Mouse (Mus musculus) layer of hippocampus, adult 8-10 months (tissue): ENCODE data around the gene Gga2. TPM values are rescaled to one million over a fixed set of nuclear protein-coding genes. Genes with fewer than 3 reads are reported as not detected.

Source experiments
- DNase-seq, 2 experiments: peaks; one replicate each; pipeline ENCODE4 v3.0.0; 2022; ENCODE audit warnings: low spot score in 2 of 2
- total RNA-seq, 4 experiments: library from RNA; stranded (reverse); gene quantifications; 2 replicates each; pipeline ENCODE4 v1.2.4; 2022

Gga2 gene
- total RNA-seq, 4 experiments from 2014 or later: 30.5 to 42.7 (median 33.3) TPM

- DNase-seq: no peak
Measured at GRCm38 (mm10) chr7:121938124-121938891, 82.7 kb downstream of the Gga2 start.

DNA sequence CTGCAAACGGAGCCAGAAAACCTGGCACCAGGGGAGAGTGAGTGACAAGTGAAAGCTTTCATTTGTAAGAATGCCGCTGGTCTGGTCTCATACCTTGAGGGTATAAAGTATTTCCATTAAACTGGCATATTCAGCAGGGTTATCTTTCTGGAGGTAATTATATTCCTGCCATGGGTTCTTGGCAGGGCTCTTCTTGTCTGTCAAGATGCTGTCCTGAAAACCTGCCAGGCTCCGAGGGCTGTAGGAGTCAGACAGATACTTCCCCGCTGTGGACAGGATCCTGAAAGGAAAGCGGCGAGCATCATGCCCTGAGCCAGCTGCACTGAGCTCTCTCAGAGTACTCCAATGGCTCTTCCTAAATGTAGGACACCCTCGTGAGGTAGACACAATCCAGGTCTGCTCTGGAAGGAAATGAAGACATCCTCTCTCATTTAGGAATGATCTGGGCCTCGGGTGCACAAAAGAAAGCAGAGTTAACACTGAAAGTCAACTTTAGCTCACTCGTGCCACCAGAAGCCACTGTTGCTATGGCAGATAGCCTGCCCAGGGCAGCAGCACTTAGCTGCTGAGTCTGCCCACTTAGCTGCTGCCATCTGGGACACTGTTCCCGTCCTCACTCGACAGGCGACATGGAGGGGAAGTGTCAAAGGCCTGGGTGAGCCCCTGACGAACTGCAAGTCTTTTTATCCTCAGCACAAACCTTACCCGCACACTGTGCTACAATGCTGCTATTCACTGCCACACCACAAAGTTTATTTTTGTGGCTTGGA is 84.0 kb downstream of the Gga2 start:
- no peak for DNase-seq

Other genes with a start within 250 kb of the Gga2 start
- not detected for gene Scnn1b, start 156.2 kb downstream of the Gga2 start, total RNA-seq
- 10 to 100 TPM; 41.5 to 47.1 (median 43.7) TPM for gene Cog7, start 39.5 kb downstream of the Gga2 start, total RNA-seq
- 10 to 100 TPM; 44.5 to 60.1 (median 52.6) TPM for gene Ubfd1, start 46.0 kb upstream of the Gga2 start, total RNA-seq
- gene Ears2, start 46.0 kb upstream of the Gga2 start, total RNA-seq: 10 to 100 TPM in 2 of 4 experiments, 1 to 10 TPM in 2; 7.3 to 10.7 (median 9.3) TPM
- gene Ndufab1, start 80.7 kb upstream of the Gga2 start, total RNA-seq: 100 to 1,000 TPM; 260 to 283 (median 273) TPM
- gene Palb2, start 111.8 kb upstream of the Gga2 start, total RNA-seq: 1 to 10 TPM; 1.7 to 2.5 (median 2.4) TPM
- 100 to 1,000 TPM in 3 of 4 experiments, 10 to 100 TPM in 1; 95.7 to 114 (median 101) TPM for gene Dctn5, start 111.8 kb upstream of the Gga2 start, total RNA-seq
- gene Plk1, start 138.2 kb upstream of the Gga2 start, total RNA-seq: 1 to 10 TPM; 1.7 to 2.8 (median 2.5) TPM
- under 1 TPM; 0.26 to 0.87 (median 0.73) TPM for gene Ern2, start 165.0 kb upstream of the Gga2 start, total RNA-seq
- gene Chp2, start 198.3 kb upstream of the Gga2 start, total RNA-seq: 1 to 10 TPM; 2.5 to 3.4 (median 2.9) TPM